8 mouse cellular contexts compared by ENCODE assay signal in genomic region chr10:34483297-34484013, GRCm38 (mm10). TPM values are rescaled to one million over a fixed set of nuclear protein-coding genes. Genes with fewer than 3 reads are reported as not detected.
DNase-seq lines count a peak whose midpoint lies in the region; ATAC-seq and TF ChIP-seq lines count a peak whose summit lies in the region.

TSS of gene Frk (plus strand) at chr10:34483399.

- no peak for TF ChIP-seq CTCF in E14TG2a.4 (conservative IDR thresholded peaks at IDR 0.05; ENCODE audit: low read length)

- H3K27ac ChIP-seq in heart, embryonic 13.5 days (replicated peaks) = peak within 1 kb of the TSS; percentile 81

- H3K4me1 ChIP-seq in E14TG2a.4 (replicated peaks; ENCODE audit: low read depth, low read length) = peaks cover 15% of the 10 kb centered on the region
- H3K4me1 ChIP-seq in heart, embryonic 13.5 days = peaks cover 19% of the 10 kb centered on the region

- peak within 1 kb of the TSS; percentile 66 for H3K4me2 ChIP-seq in heart, embryonic 13.5 days

- H3K4me3 ChIP-seq in E14TG2a.4 (replicated peaks; ENCODE audit: low read length) = peak within 1 kb of the TSS; percentile 56
- peak within 1 kb of the TSS; percentile 54 for H3K4me3 ChIP-seq in heart, embryonic 13.5 days

- 22% methylated on average over 11 of the region's 11 CpGs for WGBS in heart, embryonic 13.5 days

- no peaks in the 10 kb centered on the region for H3K9me3 ChIP-seq in E14TG2a.4 (ENCODE audit: low read length)
- no peaks in the 10 kb centered on the region for H3K9me3 ChIP-seq in heart, embryonic 13.5 days

- H3K9ac ChIP-seq in heart, embryonic 13.5 days = peak within 1 kb of the TSS; percentile 72

- H3K27me3 ChIP-seq in E14TG2a.4 (ENCODE audit: insufficient read depth, low read length) = 0 out of 2 replicates have a peak, but pooled peaks cover 3% of the 10 kb centered on the region
- H3K27me3 ChIP-seq in heart, embryonic 13.5 days (replicated peaks) = no peaks in the 10 kb centered on the region

- H3K36me3 ChIP-seq in E14TG2a.4 (ENCODE audit: insufficient read depth, low read length) = no peaks in the 10 kb centered on the region
- H3K36me3 ChIP-seq in heart, embryonic 13.5 days = no peaks in the 10 kb centered on the region

- no peak for ATAC-seq in heart, embryonic 13.5 days (ENCODE audit: extremely low read depth, insufficient number of reproducible peaks, low FRiP score, low TSS enrichment)
- ATAC-seq in frontal cortex, adult (ENCODE audit: low TSS enrichment) = no peak

- peak; percentile 37 for DNase-seq in adrenal gland, postnatal 25 days
- DNase-seq in kidney, postnatal 14 days = peak; percentile 76
- peak; percentile 25 to 31 for DNase-seq in lung, postnatal 4 days
- no peak for DNase-seq in thymus, postnatal 14 days
- DNase-seq in cerebellum, adult 9-10 months = no peak

RNA-seq across cellular contexts. Expression of gene Frk, which starts in this region (rescaled TPM):
- total RNA-seq in adrenal gland, postnatal 25 days (2021) = 14.7 and 21.2 TPM in 2 replicates
- polyA plus RNA-seq in heart, embryonic 13.5 days (2015; fragmentation: Nextera tagmentation; extraction: Ambion mirVana) = 4.3 and 5.7 TPM in 2 replicates

Comparison
In these comparisons a context has a peak if more than half of its experiments do, and no peak if none do; other contexts are left out.
1. DNase-seq: peak in adrenal gland, postnatal 25 days (single experiment), kidney, postnatal 14 days (single experiment) and lung, postnatal 4 days (2 of 2); none in thymus, postnatal 14 days (single experiment) and cerebellum, adult 9-10 months (single experiment).